Mouse (Mus musculus): ENCODE results near the gene Tacc2.

DNA sequence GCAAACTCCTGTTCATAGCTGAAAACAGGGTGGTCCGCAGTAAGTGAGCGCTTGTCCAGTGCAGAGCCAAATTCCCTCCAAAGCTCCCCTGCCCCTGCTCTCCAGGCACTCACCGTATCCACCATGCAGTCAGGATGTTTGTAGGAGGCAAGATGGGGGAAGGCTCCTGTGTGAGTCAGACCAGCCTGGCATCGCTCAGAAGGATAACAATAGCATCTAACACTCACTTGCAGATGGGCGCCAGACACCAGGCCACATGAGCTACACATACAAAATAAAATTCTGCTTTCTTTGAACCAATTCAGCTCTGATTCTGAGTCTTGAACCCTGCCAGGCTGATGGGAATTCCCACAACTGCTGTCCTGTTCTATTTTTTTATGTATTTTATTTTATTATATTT is 26.3 kb downstream of the Tacc2 start:
- TF ChIP-seq POLR2A (IDR thresholded peaks at IDR 0.05; ENCODE audit: insufficient read depth, low read length) (no peak), EP300 (IDR thresholded peaks at IDR 0.05; ENCODE audit: insufficient read depth, low read depth, low read length) (no peak)

Measured in ES-Bruce4 (cell line).